Mouse (Mus musculus): ENCODE measurements around the gene Zfp354a.
"Not testable (repeated sequence)": the region's sequence is repeated elsewhere in the genome, so short reads cannot be mapped to it uniquely, and the experiment has no call there.

The Zfp354a gene

DNA sequence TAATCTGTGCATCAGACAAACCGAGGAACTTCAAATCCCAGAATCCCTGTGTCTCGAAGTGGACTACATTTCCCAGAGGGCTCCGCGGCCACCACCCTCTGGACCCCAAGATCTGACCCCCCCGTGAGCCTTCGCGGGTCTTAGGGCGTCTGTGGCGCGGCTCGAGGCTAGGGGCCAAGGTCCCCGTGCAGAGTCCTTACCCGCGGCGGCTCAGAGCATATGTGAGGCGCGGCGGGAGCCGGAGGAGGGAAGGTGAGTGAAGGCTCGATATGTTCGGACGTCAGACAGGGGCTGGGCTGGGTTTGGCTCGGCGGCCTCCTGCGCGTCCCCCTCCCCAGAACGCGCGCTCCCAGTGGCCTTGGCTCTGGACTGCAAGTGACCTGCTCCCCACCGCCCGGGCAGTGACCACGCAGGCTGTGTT lies at the start of gene Zfp354a:
Gene Zfp354a (plus strand): TSS at position 107 of the 421 bp plus-strand sequence.
- peak; percentile 94 for DNase-seq

DNA sequence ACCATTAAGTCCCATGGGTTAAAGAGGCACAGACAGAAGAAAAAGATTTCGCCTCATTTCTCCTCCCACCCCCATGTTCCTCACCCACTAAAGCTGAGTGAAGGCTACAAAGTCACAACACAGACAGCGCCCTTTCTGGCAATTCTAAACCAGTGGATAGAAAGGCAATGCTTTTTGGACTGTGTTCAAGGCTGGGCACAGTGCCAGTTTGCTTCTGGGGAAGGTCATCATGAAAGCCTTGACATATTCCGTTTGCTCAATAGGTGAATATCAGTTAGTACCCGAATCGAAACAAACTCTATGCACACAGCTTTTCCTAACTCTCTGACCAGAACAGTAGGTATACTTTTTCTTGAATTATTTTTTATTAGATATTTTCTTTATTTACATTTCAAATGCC lies 47.2 kb upstream of the Zfp354a start:
- no peak for DNase-seq

DNA sequence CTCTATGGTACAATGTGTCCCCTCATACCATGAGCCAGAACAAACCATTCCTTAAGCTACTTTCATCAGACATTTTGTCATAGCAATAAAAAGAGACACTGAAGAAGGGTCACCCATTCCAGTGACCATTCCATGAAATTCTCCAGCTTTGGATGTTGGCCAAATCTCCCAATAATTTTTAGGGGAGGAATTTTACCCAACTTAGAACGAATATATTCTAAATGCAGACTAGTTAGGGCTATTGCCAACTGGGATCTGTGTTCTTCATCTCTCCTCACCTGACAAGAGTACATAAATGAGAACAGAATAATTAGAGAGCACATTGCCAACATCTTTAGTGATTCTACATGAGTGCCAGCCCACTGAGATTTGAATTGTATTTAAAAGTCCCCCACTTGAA lies 45.1 kb upstream of the Zfp354a start, which contains the start of gene Olfr54:
Gene Olfr54 (plus strand): TSS at position 301 of the 400 bp plus-strand sequence.
- no peak for DNase-seq

DNA sequence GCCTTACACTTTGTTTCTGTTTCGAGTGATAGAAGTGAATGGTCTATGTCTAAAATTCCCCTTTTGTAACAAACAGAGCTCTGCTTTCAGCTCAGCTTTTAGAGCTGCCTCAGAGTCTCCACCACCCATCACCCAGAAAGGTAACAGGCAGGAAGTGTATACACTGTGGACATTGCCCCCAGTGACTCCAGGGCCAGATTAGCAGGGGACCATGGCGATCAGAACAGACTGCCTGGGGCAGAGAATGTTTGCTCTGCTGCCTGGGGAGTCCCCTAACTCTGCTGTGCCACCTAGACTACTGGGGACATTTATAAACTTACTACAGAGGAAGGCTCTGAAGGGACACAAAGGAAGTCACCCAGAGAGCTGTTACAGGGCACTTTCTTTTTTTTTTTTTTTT lies 42.7 kb upstream of the Zfp354a start:
- DNase-seq, result no peak

DNA sequence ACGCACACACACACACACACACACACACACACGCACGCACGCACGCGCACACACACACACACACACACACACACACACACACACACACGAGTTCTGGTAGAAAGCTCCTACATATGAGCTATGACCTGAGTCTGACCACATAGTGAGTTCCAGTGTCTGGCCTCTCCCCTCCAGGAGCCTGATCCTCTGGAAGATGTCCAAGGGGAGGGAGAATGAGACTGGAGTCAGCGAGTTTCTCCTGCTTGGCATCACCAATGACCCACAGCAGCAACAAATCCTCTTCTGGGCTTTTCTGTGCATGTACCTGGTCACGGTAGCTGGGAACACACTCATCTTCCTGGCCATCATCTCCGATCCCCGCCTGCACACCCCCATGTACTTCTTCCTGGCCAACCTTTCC lies 32.2 kb upstream of the Zfp354a start:
- DNase-seq, result not testable (repeated sequence)

DNA sequence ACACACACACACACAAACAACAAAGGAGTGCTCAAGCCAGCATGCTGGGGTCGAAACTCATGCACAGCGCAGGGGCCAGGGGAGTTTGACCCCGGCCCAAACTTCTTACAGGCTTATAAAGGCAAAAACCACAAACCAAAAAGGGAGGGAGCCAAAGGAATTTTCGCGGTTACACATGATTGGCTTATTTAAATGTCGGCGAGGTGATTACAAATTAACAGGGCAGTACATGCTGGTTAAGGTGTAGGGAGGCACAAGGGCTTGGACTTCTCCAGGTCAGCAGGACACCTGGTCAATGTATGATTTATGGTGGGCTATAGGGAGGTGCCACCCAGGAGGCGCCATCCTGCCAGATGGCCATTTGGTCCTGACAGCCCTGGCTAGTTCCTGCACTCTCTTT lies 29.7 kb upstream of the Zfp354a start:
- not testable (repeated sequence) for DNase-seq

DNA sequence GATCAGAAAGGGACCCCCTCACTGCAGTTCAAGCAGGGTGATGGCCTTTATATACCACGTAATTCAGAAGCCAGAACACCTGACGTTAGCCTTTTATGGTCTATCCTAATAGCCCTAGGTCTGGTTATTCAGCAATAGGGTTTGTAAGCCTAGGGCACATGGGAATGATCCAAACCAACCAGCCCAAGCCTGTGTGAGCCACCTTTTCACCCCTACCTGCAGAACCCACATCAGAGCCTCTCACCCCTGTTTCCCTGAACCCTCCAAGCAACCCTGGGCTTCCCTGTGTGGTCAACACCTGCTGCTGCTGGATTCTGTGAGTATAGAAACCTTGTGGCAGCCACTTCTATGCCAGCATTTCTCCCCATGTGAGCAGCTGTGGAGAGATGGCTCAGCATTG lies 28.8 kb upstream of the Zfp354a start:
- no peak for DNase-seq

DNA sequence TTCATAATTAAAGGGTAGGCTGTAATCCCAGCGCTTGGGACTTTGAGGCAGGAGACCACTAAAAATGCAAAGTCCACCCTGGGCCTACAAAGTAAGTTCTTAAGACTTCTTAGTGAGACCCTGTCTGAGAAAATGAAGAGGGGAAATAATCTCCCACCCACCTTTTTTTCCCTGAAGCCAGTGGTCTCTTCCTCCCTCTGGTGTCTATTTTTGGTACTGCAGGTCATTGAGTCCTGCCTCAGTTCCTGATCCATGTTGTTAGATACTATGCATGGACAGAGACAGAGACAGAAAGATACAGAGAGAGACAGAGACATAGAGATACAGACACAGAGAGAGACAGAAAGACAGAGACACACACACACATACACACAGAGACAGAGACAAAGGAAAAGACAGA lies 26.2 kb upstream of the Zfp354a start:
- DNase-seq, result peak; percentile 74

DNA sequence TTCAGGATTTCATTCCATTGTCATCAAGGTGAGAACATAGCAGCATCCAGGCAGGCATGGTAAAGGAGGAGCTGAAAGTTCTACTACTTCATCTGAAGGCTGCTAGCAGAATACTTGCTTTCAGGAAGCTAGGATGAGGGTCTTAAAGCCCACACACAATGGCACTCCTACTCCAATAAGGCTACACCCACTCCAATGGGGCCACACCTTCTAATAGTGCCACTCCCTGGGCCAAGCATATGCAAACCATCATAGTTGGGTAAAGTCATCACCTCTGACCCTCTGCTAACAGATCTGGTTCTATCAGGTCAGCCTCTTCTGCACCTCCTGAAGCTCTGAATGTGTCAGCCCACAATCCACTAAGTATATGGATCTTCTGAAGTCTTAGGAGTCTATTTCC lies 24.9 kb upstream of the Zfp354a start:
- not testable (repeated sequence) for DNase-seq

DNA sequence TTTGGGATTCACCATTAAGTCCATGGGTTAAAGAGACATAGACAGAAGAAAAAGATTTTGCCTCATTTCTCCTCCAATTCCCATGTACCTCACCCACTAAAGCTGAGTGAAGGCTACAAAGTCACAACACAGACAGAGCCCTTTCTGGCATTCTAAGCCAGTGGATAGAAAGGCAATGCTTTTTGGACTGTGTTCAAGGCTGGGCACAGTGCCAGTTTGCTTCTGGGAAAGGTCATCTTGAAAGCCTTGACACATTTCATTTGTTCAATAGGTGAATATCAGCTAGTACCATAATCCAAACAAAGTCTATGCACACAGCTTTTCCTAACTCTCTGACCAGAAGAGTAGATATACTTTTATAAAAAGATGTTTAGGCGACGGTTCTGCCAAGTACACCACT lies 23.1 kb upstream of the Zfp354a start:
- no peak for DNase-seq

DNA sequence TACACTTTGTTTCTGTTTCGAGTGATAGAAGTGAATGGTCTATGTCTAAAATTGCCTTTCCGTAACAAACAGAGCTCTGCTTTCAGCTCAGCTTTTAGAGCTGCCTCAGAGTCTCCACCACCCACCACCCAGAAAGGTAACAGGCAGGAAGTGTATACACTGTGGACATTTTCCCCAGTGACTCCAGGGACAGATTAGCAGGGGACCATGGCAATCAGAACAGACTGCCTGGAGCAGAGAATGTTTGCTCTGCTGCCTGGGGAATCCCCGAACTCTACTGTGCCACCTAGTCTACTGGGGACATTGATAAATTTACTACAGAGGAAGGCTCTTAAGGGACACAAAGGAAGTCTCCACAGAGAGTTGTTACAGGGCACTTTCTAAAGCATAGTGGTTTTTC lies 14.3 kb upstream of the Zfp354a start:
- not testable (repeated sequence) for DNase-seq

DNA sequence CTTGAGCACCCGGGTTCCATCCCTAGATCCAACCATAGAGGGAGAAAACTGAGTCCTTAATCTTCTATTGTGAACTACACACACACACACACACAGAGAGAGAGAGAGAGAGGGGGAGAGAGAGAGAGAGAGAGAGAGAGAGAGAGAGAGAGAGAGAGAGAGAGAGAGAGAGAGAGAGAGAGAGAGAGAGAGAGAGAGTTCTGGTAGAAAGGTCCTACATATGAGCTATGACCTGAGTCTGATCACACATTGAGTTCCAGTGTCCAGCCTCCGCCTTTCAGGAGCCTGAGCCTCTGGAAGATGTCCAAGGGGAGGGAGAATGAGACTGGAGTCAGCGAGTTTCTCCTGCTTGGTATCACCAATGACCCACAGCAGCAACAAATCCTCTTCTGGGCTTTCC lies 11.2 kb upstream of the Zfp354a start, which contains the start of gene Olfr1375:
Gene Olfr1375 (plus strand): TSS at position 301 of the 400 bp plus-strand sequence.
- not testable (repeated sequence) for DNase-seq

DNA sequence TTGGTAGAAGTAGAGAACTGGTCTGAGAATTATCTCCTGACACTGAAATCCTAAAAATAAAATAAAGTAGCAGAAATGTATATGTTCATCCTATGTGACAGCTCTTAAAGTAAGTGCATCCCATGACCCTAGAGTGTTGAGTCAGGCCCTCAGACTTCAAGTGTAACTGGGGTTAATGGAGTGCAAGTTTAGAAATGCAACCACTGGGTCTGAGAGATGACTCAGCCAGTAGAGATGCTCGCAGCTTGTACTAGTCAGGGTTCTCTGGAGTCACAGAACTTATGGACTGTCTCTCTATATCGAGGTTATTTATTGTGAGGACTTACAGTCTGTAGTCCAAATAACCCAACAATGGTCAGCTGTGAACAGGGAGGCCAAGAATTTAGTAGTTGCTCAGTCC lies 7.4 kb upstream of the Zfp354a start:
- DNase-seq, result no peak

DNA sequence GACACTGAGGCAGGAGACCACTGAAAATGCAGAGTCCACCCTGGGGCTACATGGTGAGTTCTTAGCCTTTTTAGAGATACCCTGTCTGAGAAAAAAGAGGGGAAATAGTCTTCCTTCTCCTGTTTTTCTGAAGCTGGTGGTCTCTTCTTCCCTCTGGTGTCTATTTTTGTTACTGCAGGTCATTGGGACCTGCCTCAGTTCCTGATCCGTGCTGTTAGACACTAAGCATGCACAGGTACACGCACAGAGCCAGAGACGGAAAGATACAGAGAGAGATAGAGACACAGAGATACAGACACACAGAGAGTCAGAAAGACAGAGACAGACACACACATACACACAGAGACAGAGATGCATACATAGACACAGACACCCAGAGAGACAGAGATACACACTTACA lies 5.8 kb upstream of the Zfp354a start:
- DNase-seq, result peak; percentile 45

DNA sequence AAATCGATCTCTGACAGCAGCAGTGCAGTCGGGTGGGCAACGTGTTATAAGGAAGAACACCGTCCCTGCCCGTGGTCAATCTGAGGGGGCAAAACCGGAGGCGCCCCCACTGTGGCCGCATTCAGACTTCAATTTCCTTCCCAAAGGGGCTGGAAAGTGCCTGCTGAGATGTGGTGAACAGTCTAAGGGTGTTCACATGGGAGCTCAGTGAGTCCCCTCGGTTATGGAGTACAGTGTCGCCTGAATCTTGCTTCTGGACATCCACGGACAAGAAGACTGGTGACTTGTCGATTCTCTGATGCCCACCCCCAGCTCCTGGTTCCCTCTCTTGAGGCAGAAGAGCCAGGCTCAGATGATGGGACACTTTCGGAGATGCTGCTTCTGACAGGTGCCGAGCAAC lies 583 bp downstream of the Zfp354a start:
- DNase-seq, result no peak

DNA sequence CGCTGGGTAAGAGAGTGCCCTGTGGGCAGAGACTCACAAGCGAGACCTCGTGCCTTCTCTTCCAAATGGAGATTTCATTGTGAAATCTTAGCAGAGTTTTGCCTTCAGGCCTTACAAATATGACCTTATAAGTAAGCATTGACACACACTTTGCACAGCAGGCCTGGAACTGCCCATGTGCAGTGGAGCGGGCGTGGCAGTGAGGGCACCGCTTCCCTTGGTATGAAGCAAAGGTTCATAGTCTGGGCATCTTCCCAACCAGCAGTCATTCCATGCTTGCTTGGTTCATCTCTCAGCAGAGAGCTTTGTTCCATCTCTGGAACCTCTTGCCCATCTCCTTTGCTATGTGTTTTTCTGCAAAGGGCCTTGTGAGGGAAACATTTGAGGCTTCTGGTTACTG lies 1.9 kb downstream of the Zfp354a start:
- no peak for DNase-seq

DNA sequence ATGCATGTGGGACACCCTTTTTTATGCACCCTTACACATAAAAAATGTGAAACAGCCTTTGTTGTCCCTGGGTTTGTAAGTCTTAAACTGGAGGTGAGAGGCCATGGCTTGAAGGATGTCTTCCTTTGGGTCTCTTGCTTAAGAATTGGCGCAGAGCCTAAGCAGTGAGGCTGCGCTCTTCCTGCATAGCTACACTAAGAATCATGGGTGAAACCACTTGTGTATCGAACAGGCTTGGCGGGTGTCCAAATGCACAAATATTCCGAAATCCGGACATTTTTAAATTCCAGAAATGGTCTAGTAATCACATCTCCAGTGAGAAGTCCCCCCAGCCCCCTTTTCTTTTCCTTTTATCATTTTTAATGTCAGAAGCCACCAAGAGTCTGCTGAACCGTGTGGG lies 4.2 kb downstream of the Zfp354a start:
- DNase-seq, result no peak

DNA sequence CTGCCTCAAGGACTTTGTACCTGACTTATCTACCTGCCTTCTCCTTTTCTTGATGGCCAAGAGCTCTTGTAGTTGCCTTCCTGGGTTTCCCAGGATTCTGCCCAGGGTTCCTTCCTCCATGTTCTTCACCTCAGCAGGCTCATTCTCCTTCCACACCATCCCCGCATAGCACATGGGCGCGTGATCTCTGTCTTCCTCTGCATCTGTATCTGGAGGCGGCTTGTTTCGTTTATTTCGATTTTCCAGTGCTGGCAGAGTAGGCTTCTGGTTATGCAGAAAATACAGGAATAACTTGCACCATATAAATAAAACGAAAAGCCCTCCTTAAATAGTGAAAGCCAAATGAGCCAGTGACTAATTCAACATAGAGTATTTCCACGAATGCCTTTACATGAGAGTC lies 4.8 kb downstream of the Zfp354a start:
- DNase-seq, result no peak

DNA sequence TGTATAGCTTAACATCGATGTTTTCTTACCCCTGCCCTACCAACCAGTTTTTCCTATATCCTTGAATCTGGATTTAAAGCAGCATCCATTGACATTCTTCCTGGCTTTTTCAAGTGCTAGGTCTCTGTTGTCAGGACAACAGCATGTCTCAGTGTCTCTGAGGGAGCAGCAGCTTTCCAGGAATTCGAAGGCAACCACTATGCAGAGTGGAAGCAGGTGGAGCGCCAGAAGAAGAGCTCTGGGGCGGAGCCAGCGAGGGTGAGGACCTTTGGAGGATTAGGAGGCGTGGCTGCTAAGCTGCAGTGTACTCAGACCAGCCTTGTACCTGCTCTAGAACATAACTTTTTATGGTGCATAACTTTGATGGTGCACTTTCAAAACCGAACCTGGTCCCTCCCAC lies 25.5 kb downstream of the Zfp354a start:
- DNase-seq, result no peak

DNA sequence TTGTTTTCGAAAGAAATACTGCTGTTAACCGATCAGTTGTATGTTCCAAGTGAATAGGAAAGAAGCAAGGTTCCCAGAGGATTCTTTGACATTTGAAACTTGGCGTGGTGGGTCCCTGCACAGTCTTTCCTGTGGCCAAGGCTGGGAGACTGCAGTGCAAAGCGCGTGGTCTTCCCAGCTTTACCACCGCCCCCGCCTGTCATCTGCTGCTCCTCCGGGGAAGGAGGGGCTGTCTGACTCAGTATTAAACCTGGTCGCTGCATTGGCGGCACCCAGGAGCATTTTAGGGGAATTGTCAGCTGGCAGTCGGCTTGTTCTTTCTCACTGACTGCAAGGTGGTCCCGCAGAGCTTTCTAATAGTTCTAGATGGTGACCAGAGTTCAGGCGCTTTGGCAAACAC lies 26.2 kb downstream of the Zfp354a start:
- DNase-seq, result no peak

DNA sequence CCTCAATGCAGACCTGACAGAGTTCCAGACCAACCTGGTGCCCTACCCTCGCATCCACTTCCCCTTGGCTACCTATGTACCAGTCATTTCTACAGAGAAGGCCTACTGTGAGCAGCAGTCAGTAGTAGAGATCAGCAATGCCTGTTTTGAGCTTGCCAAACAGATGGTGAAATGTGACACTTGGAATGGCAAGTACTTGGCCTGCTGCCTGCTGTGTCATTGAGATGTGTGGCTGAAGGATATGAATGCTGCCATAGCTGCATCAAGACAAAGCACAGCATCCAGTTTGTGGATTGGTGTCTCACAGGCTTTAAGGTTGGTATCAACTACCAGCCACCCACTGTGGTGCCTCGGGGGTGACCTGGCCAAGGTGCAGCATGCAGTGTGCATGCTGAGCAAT lies 48.2 kb downstream of the Zfp354a start:
- no peak for DNase-seq

DNA sequence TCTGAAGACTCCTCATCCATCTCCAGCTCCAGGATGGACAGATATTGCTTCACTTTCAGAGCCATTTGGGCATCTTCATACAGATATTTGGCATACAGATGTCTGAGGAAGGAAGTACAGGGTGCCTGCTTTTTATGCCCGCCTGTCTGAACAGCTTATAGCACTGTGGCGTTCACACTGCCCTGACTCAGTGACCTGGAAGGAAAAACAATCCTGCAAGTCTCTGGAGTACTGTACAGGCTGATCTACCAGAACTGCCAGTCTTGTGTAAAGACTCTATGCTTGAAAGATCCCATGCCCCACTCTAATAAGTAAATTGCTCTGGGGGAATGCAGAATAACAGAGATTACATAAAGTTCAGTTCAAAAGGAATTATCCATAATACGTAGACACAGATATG lies 51.6 kb downstream of the Zfp354a start:
- peak; percentile 72 for DNase-seq
